Mouse (Mus musculus) erythroblast, adult 5-6 weeks (primary cell): ENCODE data around the gene Olfr1320. TPM values are rescaled to one million over a fixed set of nuclear protein-coding genes. Genes with fewer than 3 reads are reported as not detected.

Source experiments
- ATAC-seq: replicated peaks from 2 replicates; pipeline ENCODE4 v1.8.0; 2016; ENCODE audit warnings: moderate number of reproducible peaks, mild to moderate bottlenecking, moderate TSS enrichment, inconsistent platforms; ENCODE audit not compliant: poor library complexity, low FRiP score, severe bottlenecking
- total RNA-seq, 2 experiments: library from RNA; stranded (forward) in 1 of 2; stranded (reverse) in 1 of 2; fragments of 150-400 nt in 1 of 2; fragments of 200-764, 138-1000 nt in 1 of 2; gene quantifications; 2 replicates each; pipeline versions ENCODE4 v1.2.3 to v1.2.4; 2015 to 2017; ENCODE audit warnings: low replicate concordance in 2 of 2

The Olfr1320 gene
- not detected in 2 replicates for total RNA-seq (2015; ENCODE audit: low replicate concordance)
- total RNA-seq (2017; ENCODE audit: low replicate concordance), result not detected in 2 replicates

- ATAC-seq, result no peak
Observed at GRCm38 (mm10) chrX:49672033-49672432, at the start of gene Olfr1320. Gene Olfr1320 (plus strand): TSS chrX:49672333.

GRCm38 (mm10) chrX:49627566-49627965 lies 44.6 kb upstream of the Olfr1320 start:
- ATAC-seq, result no peak

DNA sequence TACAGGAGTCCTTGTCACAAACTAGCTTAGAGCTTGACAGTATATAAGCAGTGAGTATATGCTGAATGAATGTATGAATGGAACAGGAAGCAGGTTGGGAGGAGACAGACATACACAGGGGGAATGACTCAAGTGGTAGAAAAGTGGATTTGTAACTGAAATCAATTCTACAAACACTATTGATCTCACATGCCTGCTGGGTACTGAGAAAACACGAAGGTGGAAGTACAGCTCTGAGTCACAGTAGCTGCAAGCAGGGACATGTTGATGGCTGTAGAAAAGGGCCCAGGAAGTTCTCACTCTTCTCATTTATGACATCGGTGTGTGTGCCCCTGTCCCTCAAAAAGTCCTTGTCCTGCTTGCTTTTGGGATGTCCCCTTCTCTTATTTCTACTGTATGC lies 40.9 kb upstream of the Olfr1320 start:
- ATAC-seq, result no peak

- ATAC-seq, result peak; percentile 73
Observed at GRCm38 (mm10) chrX:49660781-49661180, 11.4 kb upstream of the Olfr1320 start.

Other genes starting within 250 kb of the Olfr1320 start
- not detected in 2 replicates for gene Arhgap36, start 208.4 kb upstream of the Olfr1320 start, total RNA-seq (2015; ENCODE audit: low replicate concordance)
- not detected in 2 replicates for gene Arhgap36, start 208.4 kb upstream of the Olfr1320 start, total RNA-seq (2017; ENCODE audit: low replicate concordance)
- not detected in 2 replicates for gene Olfr1321, start 62.7 kb downstream of the Olfr1320 start, total RNA-seq (2015; ENCODE audit: low replicate concordance)
- not detected in 2 replicates for gene Olfr1321, start 62.7 kb downstream of the Olfr1320 start, total RNA-seq (2017; ENCODE audit: low replicate concordance)
- gene Igsf1, start 125.4 kb downstream of the Olfr1320 start, total RNA-seq (2015; ENCODE audit: low replicate concordance), result not detected in 2 replicates
- not detected in 2 replicates for gene Igsf1, start 125.4 kb downstream of the Olfr1320 start, total RNA-seq (2017; ENCODE audit: low replicate concordance)
- not detected in 2 replicates for gene Olfr1322, start 219.2 kb downstream of the Olfr1320 start, total RNA-seq (2015; ENCODE audit: low replicate concordance)
- gene Olfr1322, start 219.2 kb downstream of the Olfr1320 start, total RNA-seq (2017; ENCODE audit: low replicate concordance), result not detected in 2 replicates